Mouse (Mus musculus) lung, postnatal 0 days (tissue): ENCODE results near the gene Hes5. TPM values are rescaled to one million over a fixed set of nuclear protein-coding genes. Genes with fewer than 3 reads are reported as not detected.

Source experiments
- ATAC-seq: fragments of 200-750 bp; cut with Nextera tagmentation; 2 replicates; pipeline ENCODE4 v1.8.0; 2017; ENCODE audit warnings: moderate library complexity
- DNase-seq: peaks from one replicate; pipeline ENCODE4 v3.0.0-alpha.2; 2016; ENCODE audit warnings: low spot score
- H3K27ac ChIP-seq: fragments of 300-500 bp; sonication (generic); 2 replicates; pipeline ENCODE4 v1.5.1; 2014; ENCODE audit warnings: antibody characterized with exemption, mild to moderate bottlenecking, low read length, mixed read lengths
- H3K27me3 ChIP-seq: fragments of 300-500 bp; sonication (generic); replicated peaks from 2 replicates; pipeline ENCODE4 v1.6.1; 2014; ENCODE audit warnings: low read length, mixed read lengths; ENCODE audit not compliant: insufficient read depth
- H3K36me3 ChIP-seq: fragments of 300-500 bp; sonication (generic); 2 replicates; pipeline ENCODE4 v1.6.1; 2014; ENCODE audit warnings: low read length, mixed read lengths; ENCODE audit not compliant: insufficient read depth
- H3K4me1 ChIP-seq: fragments of 300-500 bp; sonication (generic); 2 replicates; pipeline ENCODE4 v1.6.1; 2014; ENCODE audit warnings: antibody characterized with exemption, low read depth, low read length, mixed read lengths; ENCODE audit not compliant: insufficient read depth
- H3K4me2 ChIP-seq: fragments of 300-500 bp; sonication (generic); replicated peaks from 2 replicates; pipeline ENCODE4 v1.6.1; 2014; ENCODE audit warnings: low read depth, mild to moderate bottlenecking, low read length, moderate library complexity, mixed read lengths
- H3K4me3 ChIP-seq: fragments of 300-500 bp; sonication (generic); 2 replicates; pipeline ENCODE4 v1.5.1; 2014; ENCODE audit warnings: low read depth, low read length
- H3K9ac ChIP-seq: fragments of 300-500 bp; sonication (generic); replicated peaks from 2 replicates; pipeline ENCODE4 v1.6.1; 2014; ENCODE audit warnings: low read depth, mild to moderate bottlenecking
- H3K9me3 ChIP-seq: fragments of 300-500 bp; sonication (generic); 2 replicates; pipeline ENCODE4 v1.6.1; 2016; ENCODE audit warnings: low read length, mixed read lengths
- CTCF ChIP-seq: IDR thresholded peaks from 2 replicates; pipeline ENCODE4 v1.5.1; 2016; ENCODE audit warnings: antibody characterized with exemption, mild to moderate bottlenecking
- EP300 ChIP-seq: IDR thresholded peaks from 2 replicates; pipeline ENCODE4 v1.6.1; 2016; ENCODE audit warnings: antibody characterized with exemption, mild to moderate bottlenecking, control low read depth
- WGBS: fragments of 180-500 bp; shearing (Covaris S2); extraction: QIAGEN DNeasy Blood & Tissue Kit; methylation state at CpG from one replicate; pipeline ENCODE4 v1.1.7; 2014; 5-methylcytosine and 5-hydroxymethylcytosine counted together
- polyA plus RNA-seq: library from polyadenylated mRNA; unstranded; fragments of >200 nt; fragmentation: Nextera tagmentation; extraction: Ambion mirVana; gene quantifications from 2 replicates; pipeline ENCODE4 v1.2.1, GENCODE M21; 2015

Hes5 gene
- polyA plus RNA-seq, 1 experiment from 2014 or later: 0.10 TPM

DNA sequence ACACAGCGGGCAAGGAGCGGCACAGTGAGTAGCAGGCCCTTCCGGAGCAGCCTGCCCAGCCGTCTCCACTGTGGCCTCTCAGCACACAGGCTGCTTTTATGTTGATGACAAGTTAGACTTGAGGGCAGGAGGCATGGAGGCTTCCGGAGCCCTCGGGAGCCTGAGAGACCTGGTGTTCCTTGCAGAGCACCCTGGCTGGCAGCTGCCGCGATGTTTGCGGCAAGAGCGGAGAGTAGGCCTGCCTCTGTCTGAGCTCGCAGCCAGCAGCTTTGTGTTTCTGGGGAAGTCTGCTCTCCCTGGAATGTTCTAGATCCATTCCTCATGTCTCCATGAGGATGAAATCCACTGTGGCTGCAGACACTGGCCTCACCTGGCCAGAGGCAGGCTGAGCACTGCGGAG lies 11.8 kb downstream of the Hes5 start:
- WGBS: 93% methylated on average over 12 of the region's 12 CpGs
- ATAC-seq (no peak), DNase-seq (no peak)
- Histone ChIP-seq H3K9ac (no peak overlapping the region), H3K9me3 (no peaks in the 10 kb centered on the region), H3K4me1 (no peaks in the 10 kb centered on the region), H3K27ac (no peak overlapping the region), H3K4me2 (no peak overlapping the region), H3K4me3 (no peak overlapping the region), H3K27me3 (no peaks in the 10 kb centered on the region), H3K36me3 (peaks cover 62% of the 10 kb centered on the region)
- TF ChIP-seq EP300 (no peak), CTCF (no peak)

DNA sequence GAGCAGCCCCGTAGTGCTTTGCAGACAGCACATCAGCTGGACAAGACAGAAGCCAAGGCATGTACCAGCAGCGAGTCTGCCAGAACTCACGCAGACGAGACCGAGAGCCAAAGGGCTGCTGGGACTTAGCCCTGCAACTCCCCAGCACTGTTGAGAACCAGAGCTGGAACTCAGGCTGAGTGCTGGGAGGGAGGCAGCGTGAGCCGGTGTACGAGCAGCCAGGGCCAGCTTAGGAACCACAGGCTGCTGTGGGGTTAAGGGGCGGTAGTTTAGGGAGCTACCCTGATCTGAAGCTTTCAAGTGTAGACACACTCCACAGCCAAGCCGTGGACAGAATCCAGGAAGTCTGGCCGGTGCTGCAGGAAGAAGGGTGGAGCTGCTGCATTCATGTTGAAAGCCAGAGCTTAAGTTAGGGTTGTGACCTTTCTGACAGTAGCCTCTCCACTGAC lies 13.5 kb downstream of the Hes5 start:
- H3K4me3 ChIP-seq: no peak overlapping the region
- WGBS: 79% methylated on average over 11 of the region's 11 CpGs
- no peak overlapping the region for H3K4me2 ChIP-seq
- TF ChIP-seq EP300: no peak
- TF ChIP-seq CTCF: no peak
- H3K27ac ChIP-seq: no peak overlapping the region
- H3K9me3 ChIP-seq: no peaks in the 10 kb centered on the region
- no peak overlapping the region for H3K9ac ChIP-seq
- H3K36me3 ChIP-seq: peaks cover 78% of the 10 kb centered on the region
- ATAC-seq (no peak), DNase-seq (no peak)
- no peaks in the 10 kb centered on the region for H3K4me1 ChIP-seq
- H3K27me3 ChIP-seq: no peaks in the 10 kb centered on the region

DNA sequence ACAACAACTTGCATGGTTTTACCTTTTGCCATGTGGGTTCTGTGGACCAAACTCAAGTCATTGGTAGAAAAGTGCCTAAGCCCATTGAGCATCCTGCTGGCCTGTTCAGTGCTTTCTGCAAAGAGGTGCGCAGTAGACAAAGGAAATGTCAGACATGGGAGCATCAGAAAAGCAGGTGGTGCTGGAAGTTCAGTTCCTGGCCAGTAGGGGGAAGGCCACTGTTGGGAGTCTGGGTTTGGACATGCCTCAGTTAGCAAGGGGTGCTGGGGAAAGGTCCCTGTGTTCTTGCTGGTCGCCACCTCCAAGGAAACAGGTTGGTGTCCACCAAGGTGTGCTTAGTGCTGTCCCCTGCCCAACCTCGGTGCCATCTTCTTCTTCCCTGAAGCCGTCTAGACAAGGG lies 19.4 kb downstream of the Hes5 start:
- Histone ChIP-seq H3K27ac (no peak overlapping the region), H3K4me1 (no peaks in the 10 kb centered on the region), H3K9ac (no peak overlapping the region), H3K4me2 (no peak overlapping the region), H3K9me3 (no peaks in the 10 kb centered on the region), H3K4me3 (no peak overlapping the region), H3K36me3 (peaks cover 46% of the 10 kb centered on the region), H3K27me3 (no peaks in the 10 kb centered on the region)
- DNase-seq: no peak
- ATAC-seq: no peak
- TF ChIP-seq CTCF (peak; percentile 66), EP300 (no peak)
- 88% methylated on average over 4 of the region's 4 CpGs for WGBS

DNA sequence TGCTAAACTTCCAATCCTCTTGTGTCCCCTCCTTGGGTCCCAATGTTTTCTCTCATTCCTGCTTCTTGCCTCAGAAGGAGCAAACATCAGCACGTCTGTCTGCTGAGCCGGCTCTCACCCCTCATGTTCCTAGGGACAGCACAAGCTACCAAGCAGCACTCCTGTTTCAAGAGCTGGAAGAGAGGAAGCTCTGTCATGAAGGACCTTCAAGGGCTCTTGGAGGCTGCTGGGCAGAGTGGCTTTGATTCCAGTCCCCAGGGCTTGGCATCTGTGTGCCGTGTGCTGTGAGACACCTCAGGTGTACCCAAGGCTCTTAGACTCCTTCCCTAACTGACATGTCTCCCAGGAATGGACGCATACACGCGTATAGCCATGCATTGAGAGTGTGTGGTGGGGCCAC lies 20.4 kb downstream of the Hes5 start:
- Histone ChIP-seq H3K4me3 (no peak overlapping the region), H3K4me2 (no peak overlapping the region), H3K4me1 (no peaks in the 10 kb centered on the region), H3K27ac (no peak overlapping the region), H3K9ac (no peak overlapping the region), H3K27me3 (no peaks in the 10 kb centered on the region), H3K9me3 (no peaks in the 10 kb centered on the region), H3K36me3 (peaks cover 37% of the 10 kb centered on the region)
- DNase-seq: peak; percentile 86
- TF ChIP-seq EP300 (no peak), CTCF (no peak)
- WGBS: 61% methylated on average over 6 of the region's 6 CpGs
- ATAC-seq: peak; percentile 85

DNA sequence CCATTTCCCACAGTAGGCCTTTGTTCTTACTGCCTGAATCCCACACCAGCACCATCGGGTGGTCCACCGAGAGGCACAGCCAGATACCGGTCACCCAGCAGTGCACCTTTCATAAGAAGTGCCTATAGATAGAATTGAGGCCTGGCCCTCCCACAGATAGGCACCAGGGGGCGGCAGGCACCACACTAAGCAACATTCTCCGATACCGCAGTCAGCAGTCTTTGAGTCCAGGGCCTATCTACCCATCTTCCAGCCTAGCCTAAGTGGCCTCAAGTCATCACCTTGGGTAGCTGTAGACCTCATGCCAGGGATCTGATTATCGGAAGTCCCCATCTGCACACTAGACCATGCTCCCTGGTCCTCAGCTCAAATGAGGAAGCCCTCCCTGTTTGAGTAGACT lies 20.8 kb downstream of the Hes5 start:
- H3K36me3 ChIP-seq: peaks cover 32% of the 10 kb centered on the region
- peak; percentile 63 for ATAC-seq
- no peak overlapping the region for H3K4me2 ChIP-seq
- peak; percentile 76 for DNase-seq
- H3K9me3 ChIP-seq: no peaks in the 10 kb centered on the region
- TF ChIP-seq CTCF: peak; percentile 80
- no peak for TF ChIP-seq EP300
- H3K27me3 ChIP-seq: no peaks in the 10 kb centered on the region
- no peak overlapping the region for H3K9ac ChIP-seq
- H3K4me3 ChIP-seq: no peak overlapping the region
- WGBS: 41% methylated on average over 7 of the region's 7 CpGs
- no peak overlapping the region for H3K27ac ChIP-seq
- no peaks in the 10 kb centered on the region for H3K4me1 ChIP-seq

DNA sequence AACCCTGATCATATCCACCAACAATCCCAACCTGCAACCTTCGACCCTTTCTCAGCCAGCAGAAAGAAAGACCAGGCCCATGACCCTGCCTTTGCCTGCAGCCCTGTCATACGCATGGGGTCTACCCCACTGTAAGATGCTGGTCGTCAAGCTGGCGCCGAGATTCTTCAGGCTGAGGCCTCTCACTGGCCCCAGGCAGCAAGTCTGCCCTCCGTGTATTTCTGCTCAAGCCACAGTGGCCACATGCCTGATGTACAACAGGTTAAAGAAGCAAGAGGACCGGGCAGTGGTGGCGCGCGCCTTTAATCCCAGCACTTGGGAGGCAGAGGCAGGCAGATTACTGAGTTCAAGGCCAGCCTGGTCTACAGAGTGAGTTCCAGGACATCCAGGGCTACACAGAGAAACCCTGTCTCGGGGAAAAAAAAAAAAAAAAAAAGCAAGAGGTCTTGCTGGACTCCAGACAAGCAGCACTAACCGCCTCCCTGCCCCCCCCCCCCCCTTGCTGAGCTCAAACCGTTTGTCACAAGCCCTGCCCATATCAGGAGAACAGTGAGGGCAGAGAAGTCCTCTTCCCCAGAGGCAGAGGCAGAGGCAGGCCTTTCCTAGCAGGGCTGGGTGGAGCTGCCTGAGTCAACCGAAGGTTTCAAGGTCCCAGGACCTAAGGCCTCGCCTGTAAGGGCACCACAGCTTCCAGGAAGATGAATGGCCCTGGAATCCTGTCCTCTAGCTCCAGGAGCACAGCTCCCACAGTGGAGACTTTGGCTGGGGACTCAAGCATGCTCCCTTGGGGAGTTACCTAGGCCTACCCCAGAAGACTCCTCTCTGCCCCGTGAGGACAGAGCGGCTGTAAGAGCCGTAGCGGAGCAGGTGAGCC lies 21.8 kb downstream of the Hes5 start:
- ATAC-seq (no peak), DNase-seq (peak; percentile 22)
- no peaks in the 10 kb centered on the region for H3K27me3 ChIP-seq
- TF ChIP-seq CTCF (no peak), EP300 (no peak)
- WGBS: 65% methylated on average over 19 of the region's 19 CpGs
- no peak overlapping the region for H3K4me2 ChIP-seq
- H3K36me3 ChIP-seq: peaks cover 29% of the 10 kb centered on the region; the same call in 1 of the 2 replicates
- H3K4me1 ChIP-seq: no peaks in the 10 kb centered on the region
- H3K9ac ChIP-seq: no peak overlapping the region
- no peaks in the 10 kb centered on the region for H3K9me3 ChIP-seq
- no peak overlapping the region for H3K4me3 ChIP-seq
- H3K27ac ChIP-seq: no peak overlapping the region
